Comparison of ENCODE assay signal across 8 mouse cellular contexts in the genomic region with DNA sequence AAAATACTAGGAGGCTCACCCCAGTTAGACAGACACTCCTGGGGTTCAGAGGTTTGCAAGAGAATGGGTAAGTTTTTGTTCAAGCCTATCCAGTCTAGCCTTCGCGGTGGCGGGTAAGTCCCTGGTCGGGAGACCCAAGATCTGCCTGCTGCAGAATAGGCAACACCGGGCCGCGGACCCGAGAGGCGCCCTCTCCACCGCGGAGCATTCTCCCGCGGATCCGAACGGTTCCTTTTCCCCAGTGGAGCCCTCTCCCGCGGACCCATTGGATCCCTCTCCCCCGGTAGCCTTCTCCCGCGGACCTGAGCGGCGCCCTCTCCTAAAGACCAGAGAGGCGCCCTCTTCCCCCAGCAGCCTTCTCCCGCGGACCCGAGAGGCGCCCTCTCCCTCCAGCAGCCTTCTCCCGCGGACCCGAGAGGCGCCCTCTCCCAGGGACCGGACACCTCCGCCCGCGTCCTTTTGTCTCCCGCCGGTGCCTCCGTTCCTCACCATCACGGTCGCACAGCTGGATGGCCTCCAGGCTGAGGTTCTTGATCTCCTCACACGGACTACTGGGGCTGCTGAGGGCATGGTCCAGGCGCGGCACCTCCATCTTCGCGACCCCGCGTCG. TPM values are rescaled to one million over a fixed set of nuclear protein-coding genes. Genes with fewer than 3 reads are reported as not detected.
DNase-seq lines count a peak whose midpoint lies in the region; ATAC-seq lines count a peak whose summit lies in the region.

No protein-coding gene starts in this region.

- peak overlapping the region; percentile 96 for H3K27ac ChIP-seq in forebrain, embryonic 16.5 days (ENCODE audit: low read length)
- H3K27ac ChIP-seq in intestine, embryonic 16.5 days (ENCODE audit: low read length) = no peak overlapping the region; the same call in 1 of the 2 replicates
- H3K27ac ChIP-seq in limb, embryonic 11.5 days (replicated peaks; ENCODE audit: low read depth, low read length) = no peak overlapping the region
- H3K27ac ChIP-seq in neural tube, embryonic 12.5 days = peak overlapping the region; percentile 95

- H3K27me3 ChIP-seq in erythroblast, embryonic 14.5 days (ENCODE audit: control insufficient read depth) = peaks cover 25% of the 10 kb centered on the region
- no peaks in the 10 kb centered on the region for H3K27me3 ChIP-seq in forebrain, embryonic 16.5 days (replicated peaks; ENCODE audit: control insufficient read depth, insufficient read depth, low read length)
- H3K27me3 ChIP-seq in intestine, embryonic 16.5 days (replicated peaks; ENCODE audit: control insufficient read depth, insufficient read depth, low read length) = peaks cover 17% of the 10 kb centered on the region
- H3K27me3 ChIP-seq in limb, embryonic 11.5 days (ENCODE audit: control insufficient read depth, insufficient read depth, low read length) = peaks cover 10% of the 10 kb centered on the region
- H3K27me3 ChIP-seq in neural tube, embryonic 12.5 days (replicated peaks) = no peaks in the 10 kb centered on the region; the same call in 1 of the 2 replicates

- H3K4me1 ChIP-seq in erythroblast, embryonic 14.5 days (ENCODE audit: control insufficient read depth) = peaks cover 10% of the 10 kb centered on the region
- peaks cover 9% of the 10 kb centered on the region for H3K4me1 ChIP-seq in forebrain, embryonic 16.5 days (replicated peaks; ENCODE audit: control insufficient read depth, insufficient read depth, low read length)
- H3K4me1 ChIP-seq in intestine, embryonic 16.5 days (ENCODE audit: control insufficient read depth, insufficient read depth, low read length) = peaks cover 12% of the 10 kb centered on the region
- no peaks in the 10 kb centered on the region; the same call in 1 of the 2 replicates for H3K4me1 ChIP-seq in limb, embryonic 11.5 days (ENCODE audit: control insufficient read depth, insufficient read depth, low read length)
- peaks cover 11% of the 10 kb centered on the region for H3K4me1 ChIP-seq in neural tube, embryonic 12.5 days

- no peak for ATAC-seq in erythroblast, adult 5-6 weeks (replicated peaks; ENCODE audit: low FRiP score, poor library complexity, severe bottlenecking)
- ATAC-seq in forebrain, embryonic 16.5 days = peak; percentile 53
- ATAC-seq in intestine, embryonic 16.5 days = peak; percentile 52
- ATAC-seq in limb, embryonic 11.5 days (ENCODE audit: insufficient number of reproducible peaks, low FRiP score, low TSS enrichment, low read depth) = peak; percentile 76; the same call in 1 of the 2 replicates
- ATAC-seq in neural tube, embryonic 12.5 days (ENCODE audit: low FRiP score, low read depth) = peak; percentile 73

- WGBS in forebrain, embryonic 16.5 days = under 1% methylated on average over 45 of the region's 48 CpGs
- WGBS in intestine, embryonic 16.5 days = under 1% methylated on average over 48 of the region's 48 CpGs
- WGBS in limb, embryonic 11.5 days = under 1% methylated on average over 48 of the region's 48 CpGs
- under 1% methylated on average over 48 of the region's 48 CpGs for WGBS in neural tube, embryonic 12.5 days

- peak overlapping the region; percentile 87 for H3K9ac ChIP-seq in forebrain, embryonic 16.5 days (replicated peaks; ENCODE audit: low read depth, low read length)
- H3K9ac ChIP-seq in intestine, embryonic 16.5 days (ENCODE audit: low read depth, low read length) = peak overlapping the region; percentile 43; the same call in 1 of the 2 replicates
- peak overlapping the region; percentile 32; the same call in 1 of the 2 replicates for H3K9ac ChIP-seq in limb, embryonic 11.5 days (ENCODE audit: low read length)
- H3K9ac ChIP-seq in neural tube, embryonic 12.5 days = peak overlapping the region; percentile 95

- H3K9me3 ChIP-seq in erythroblast, embryonic 14.5 days (ENCODE audit: control insufficient read depth, low read length) = peaks cover 10% of the 10 kb centered on the region
- no peaks in the 10 kb centered on the region for H3K9me3 ChIP-seq in forebrain, embryonic 16.5 days (ENCODE audit: control insufficient read depth, low read length)
- H3K9me3 ChIP-seq in intestine, embryonic 16.5 days (ENCODE audit: control insufficient read depth, low read length) = no peaks in the 10 kb centered on the region
- H3K9me3 ChIP-seq in limb, embryonic 11.5 days (ENCODE audit: control insufficient read depth, low read length) = no peaks in the 10 kb centered on the region
- H3K9me3 ChIP-seq in neural tube, embryonic 12.5 days = no peaks in the 10 kb centered on the region

- no peaks in the 10 kb centered on the region for H3K36me3 ChIP-seq in erythroblast, embryonic 14.5 days (ENCODE audit: control insufficient read depth)
- H3K36me3 ChIP-seq in forebrain, embryonic 16.5 days (ENCODE audit: control insufficient read depth, insufficient read depth) = no peaks in the 10 kb centered on the region
- no peaks in the 10 kb centered on the region for H3K36me3 ChIP-seq in intestine, embryonic 16.5 days (ENCODE audit: control insufficient read depth, insufficient read depth, low read length)
- H3K36me3 ChIP-seq in limb, embryonic 11.5 days (ENCODE audit: control insufficient read depth, insufficient read depth, low read length) = no peaks in the 10 kb centered on the region
- H3K36me3 ChIP-seq in neural tube, embryonic 12.5 days = no peaks in the 10 kb centered on the region

- peak; percentile 41 for DNase-seq in adrenal gland, postnatal 14 days
- DNase-seq in limb, embryonic 11.5 days (ENCODE audit: low spot score) = peak; percentile 65
- DNase-seq in urinary bladder, postnatal 14 days (ENCODE audit: low spot score) = peak; percentile 10

- H3K4me3 ChIP-seq in erythroblast, embryonic 14.5 days (replicated peaks) = peak overlapping the region; percentile 52
- H3K4me3 ChIP-seq in forebrain, embryonic 16.5 days (replicated peaks; ENCODE audit: low read length) = peak overlapping the region; percentile 91
- peak overlapping the region; percentile 64 for H3K4me3 ChIP-seq in intestine, embryonic 16.5 days (ENCODE audit: low read length)
- peak overlapping the region; percentile 59 for H3K4me3 ChIP-seq in limb, embryonic 11.5 days (ENCODE audit: low read depth, low read length)
- peak overlapping the region; percentile 88 for H3K4me3 ChIP-seq in neural tube, embryonic 12.5 days

- peak overlapping the region; percentile 93 for H3K4me2 ChIP-seq in forebrain, embryonic 16.5 days (ENCODE audit: low read length)
- H3K4me2 ChIP-seq in intestine, embryonic 16.5 days (ENCODE audit: low read depth, low read length) = peak overlapping the region; percentile 100
- peak overlapping the region; percentile 95 for H3K4me2 ChIP-seq in limb, embryonic 11.5 days (ENCODE audit: low read depth, severe bottlenecking)
- peak overlapping the region; percentile 91 for H3K4me2 ChIP-seq in neural tube, embryonic 12.5 days (replicated peaks)

RNA-seq across cellular contexts. Expression of a gene that starts 57.1 kb away (rescaled TPM):
- not detected in 2 replicates for polyA plus RNA-seq in erythroblast, embryonic 14.5 days (2012)
- total RNA-seq in erythroblast, adult 5-6 weeks (2015; ENCODE audit: low replicate concordance) = not detected in 2 replicates
- total RNA-seq in erythroblast, adult 5-6 weeks (2017; ENCODE audit: low replicate concordance) = 0.14 TPM in 1 of 2 replicates, not detected in the other
- total RNA-seq in adrenal gland, postnatal 14 days (2021) = 3.4 and 3.7 TPM in 2 replicates
- polyA plus RNA-seq in forebrain, embryonic 16.5 days (2015; fragmentation: Nextera tagmentation; extraction: Ambion mirVana) = 137 and 168 TPM in 2 replicates
- polyA plus RNA-seq in intestine, embryonic 16.5 days (2015; fragmentation: Nextera tagmentation; extraction: Ambion mirVana) = 2.5 and 2.7 TPM in 2 replicates
- 2.1 and 2.5 TPM in 2 replicates for polyA plus RNA-seq in limb, embryonic 11.5 days (2014; fragmentation: Nextera tagmentation; extraction: Ambion mirVana)
- 202 and 203 TPM in 2 replicates for polyA plus RNA-seq in neural tube, embryonic 12.5 days (2016; fragmentation: Nextera tagmentation; extraction: Ambion mirVana)

Comparison
In these comparisons a context has a peak if more than half of its experiments do, and no peak if none do; other contexts are left out.
1. DNase-seq: peak in every context shown above with its lines; median percentile 65 in limb, embryonic 11.5 days; 41 in adrenal gland, postnatal 14 days; 10 in urinary bladder, postnatal 14 days.
2. H3K27ac ChIP-seq: peak in forebrain, embryonic 16.5 days (single experiment) and neural tube, embryonic 12.5 days (single experiment); none in intestine, embryonic 16.5 days (single experiment) and limb, embryonic 11.5 days (single experiment).
3. H3K9ac ChIP-seq: peak in every context shown above with its lines; median percentile 95 in neural tube, embryonic 12.5 days; 87 in forebrain, embryonic 16.5 days; 43 in intestine, embryonic 16.5 days; 32 in limb, embryonic 11.5 days.
4. RNA of a gene that starts 57.1 kb away (polyA plus RNA-seq): 202 to 203 TPM in neural tube, embryonic 12.5 days and 137 to 168 TPM in forebrain, embryonic 16.5 days; 2.5 to 2.7 TPM in intestine, embryonic 16.5 days, 2.1 to 2.5 TPM in limb, embryonic 11.5 days and not detected in erythroblast, embryonic 14.5 days; every median in the first group is over 10 times any median in the second.
5. Peak in every context shown above with its lines, with median percentiles within 50 percentile points of each other: H3K4me3 ChIP-seq and H3K4me2 ChIP-seq.